In the genomic region with DNA sequence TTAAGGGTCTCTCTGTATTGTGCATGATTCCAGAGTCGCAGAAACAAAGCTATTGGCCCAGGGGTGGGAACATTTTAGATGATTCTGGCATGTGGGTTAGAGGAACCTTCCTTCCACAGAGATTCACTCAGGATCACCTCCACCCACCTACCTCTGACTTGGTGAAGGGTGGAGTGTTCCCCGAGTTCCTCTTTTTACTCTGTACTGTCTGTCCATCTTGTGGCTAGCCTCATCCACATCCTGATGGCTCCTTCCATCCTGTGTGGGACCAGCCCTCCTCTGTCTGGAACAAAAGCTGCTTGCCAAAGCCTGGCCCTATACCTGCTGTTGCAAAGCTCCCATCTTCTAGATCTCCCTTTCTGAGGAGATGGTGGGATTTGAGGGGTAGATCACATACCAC, we compare ENCODE assay signal across 15 mouse cellular contexts.
"Had no signal": no experiment of that assay in that cellular context is flagged by ENCODE, and none has a peak within 500 bp of the region (broad histone marks: within the 10 kb centered on the region; RNA-seq: fewer than 3 reads in every experiment).

No protein-coding gene starts in this region.

- H3K4me1 ChIP-seq: liver, embryonic 15.5 days; lung, embryonic 15.5 days had no signal

- H3K4me3 ChIP-seq: liver, embryonic 15.5 days; lung, embryonic 15.5 days; midbrain, embryonic 10.5 days; midbrain, embryonic 12.5 days; neural tube, embryonic 12.5 days; stomach, embryonic 15.5 days had no signal

- DNase-seq: liver, postnatal 0 days; lung, adult 2 months; lung, postnatal 4 days; midbrain, embryonic 14.5 days; right cerebral cortex, postnatal 14 days; thymus, adult 2 months; thymus, postnatal 36 days had no signal

- H3K9me3 ChIP-seq: liver, embryonic 15.5 days; lung, embryonic 15.5 days; midbrain, embryonic 10.5 days; midbrain, embryonic 12.5 days; neural tube, embryonic 12.5 days; stomach, embryonic 15.5 days had no signal

- ATAC-seq: liver, postnatal 0 days; lung, postnatal 0 days; midbrain, embryonic 16.5 days had no signal

- H3K27me3 ChIP-seq: liver, embryonic 15.5 days; lung, embryonic 15.5 days; neural tube, embryonic 12.5 days; stomach, embryonic 15.5 days had no signal

- H3K36me3 ChIP-seq: liver, embryonic 15.5 days; lung, embryonic 15.5 days; midbrain, embryonic 10.5 days; midbrain, embryonic 12.5 days; neural tube, embryonic 12.5 days; stomach, embryonic 15.5 days had no signal
